Mouse (Mus musculus) embryonic facial prominence, embryonic 15.5 days (tissue): ENCODE measurements at regions not wholly inside any gene's neighbourhood (a gene's known extent, or its start where the extent isn't known, plus 50 kb on each side); places are given as distances from the start of the nearest gene placed in this dataset.

ENCODE experiments used
- ATAC-seq: fragments of 200-750 bp; cut with Nextera tagmentation; 2 replicates; pipeline ENCODE4 v1.8.0; 2017; ENCODE audit warnings: low read depth, moderate TSS enrichment; ENCODE audit not compliant: insufficient number of reproducible peaks, low FRiP score, low TSS enrichment
- H3K27ac ChIP-seq: fragments of 300-500 bp; sonication (generic); replicated peaks from 2 replicates; pipeline ENCODE4 v1.5.1; 2015; ENCODE audit warnings: mild to moderate bottlenecking, inconsistent platforms
- H3K27me3 ChIP-seq: fragments of 300-500 bp; sonication (generic); 2 replicates; pipeline ENCODE4 v1.6.1; 2015; ENCODE audit warnings: inconsistent platforms
- H3K36me3 ChIP-seq: fragments of 300-500 bp; sonication (generic); 2 replicates; pipeline ENCODE4 v1.6.1; 2015; ENCODE audit warnings: mild to moderate bottlenecking, inconsistent platforms
- H3K4me1 ChIP-seq: fragments of 300-500 bp; sonication (generic); 2 replicates; pipeline ENCODE4 v1.6.1; 2015; ENCODE audit warnings: inconsistent platforms
- H3K4me2 ChIP-seq: fragments of 300-500 bp; sonication (generic); replicated peaks from 2 replicates; pipeline ENCODE4 v1.6.1; 2015; ENCODE audit warnings: mild to moderate bottlenecking, inconsistent platforms
- H3K4me3 ChIP-seq: fragments of 300-500 bp; sonication (generic); replicated peaks from 2 replicates; pipeline ENCODE4 v1.5.1; 2015; ENCODE audit warnings: mild to moderate bottlenecking, inconsistent platforms
- H3K9ac ChIP-seq: fragments of 300-500 bp; sonication (generic); 2 replicates; pipeline ENCODE4 v1.6.1; 2015; ENCODE audit warnings: inconsistent platforms
- H3K9me3 ChIP-seq: fragments of 300-500 bp; sonication (generic); replicated peaks from 2 replicates; pipeline ENCODE4 v1.6.1; 2016; ENCODE audit warnings: inconsistent platforms
- WGBS: fragments of 180-500 bp; shearing (Covaris S2); methylation state at CpG from one replicate; pipeline ENCODE4 v1.1.7; 2015; 5-methylcytosine and 5-hydroxymethylcytosine counted together

DNA sequence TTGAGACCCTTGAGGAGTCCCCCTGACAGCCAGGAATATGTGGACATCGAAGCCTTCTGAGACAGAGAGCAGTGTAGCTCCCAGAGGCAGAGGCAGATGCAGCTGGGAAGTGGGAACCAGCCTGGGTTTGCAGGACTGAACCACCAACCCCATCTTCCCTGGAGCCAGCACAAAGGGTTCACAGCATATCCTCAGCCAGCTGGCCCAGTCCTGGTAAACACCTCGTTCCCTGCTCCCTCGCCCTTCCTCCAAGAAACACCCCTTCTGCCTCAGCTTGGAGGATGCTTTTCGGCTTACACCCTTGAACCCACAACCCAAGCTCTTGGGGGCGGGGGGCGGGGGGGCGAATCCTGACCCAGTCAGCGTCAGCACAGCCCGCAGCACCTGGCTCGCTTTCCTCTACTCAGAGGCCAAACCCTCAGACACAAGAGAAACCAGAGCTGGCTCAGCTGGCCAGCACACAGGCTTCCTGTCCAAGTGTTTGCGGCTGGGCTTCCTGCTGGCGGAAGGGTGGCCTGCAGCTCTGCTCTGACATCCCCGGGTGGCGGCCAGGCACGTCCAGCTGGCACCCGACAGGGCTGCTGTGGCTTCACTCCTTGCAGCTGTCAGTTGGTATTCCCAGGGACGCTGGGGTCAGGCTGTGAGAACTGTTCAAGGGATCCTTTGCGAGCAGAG, 82.6 kb downstream of the Cpn2 start:
- Histone ChIP-seq H3K4me1 (peaks cover 65% of the 10 kb centered on the region), H3K27ac (peak overlapping the region; percentile 84), H3K36me3 (no peaks in the 10 kb centered on the region), H3K4me2 (peak overlapping the region; percentile 17; the same call in 1 of the 2 replicates), H3K4me3 (no peak overlapping the region), H3K9me3 (no peaks in the 10 kb centered on the region), H3K9ac (no peak overlapping the region), H3K27me3 (no peaks in the 10 kb centered on the region)
- ATAC-seq, result peak; percentile 85
- 15% methylated on average over 18 of the region's 18 CpGs for WGBS

DNA sequence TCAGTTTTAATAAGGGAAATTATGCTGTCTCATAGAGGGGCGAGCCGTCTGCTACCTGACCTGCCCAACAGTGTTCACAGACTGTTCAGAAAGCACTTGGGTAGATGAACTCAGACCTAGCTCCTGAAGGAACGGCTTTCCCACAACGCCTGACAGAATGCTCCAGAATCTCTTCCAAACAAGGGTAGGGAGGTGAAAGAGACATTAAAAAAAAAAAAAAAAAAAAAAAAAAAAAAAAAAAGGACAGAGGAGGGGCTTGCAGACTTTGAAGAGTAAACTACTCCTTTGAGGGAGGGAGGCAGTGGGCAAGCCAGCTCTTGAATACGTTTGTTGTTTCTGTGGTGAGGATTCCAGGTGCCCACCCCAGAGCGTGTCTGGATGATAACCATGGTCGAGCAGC, 81.6 kb downstream of the Cpn2 start:
- no peaks in the 10 kb centered on the region for H3K36me3 ChIP-seq
- H3K9me3 ChIP-seq, result no peaks in the 10 kb centered on the region
- ATAC-seq, result no peak
- peaks cover 75% of the 10 kb centered on the region for H3K4me1 ChIP-seq
- H3K4me3 ChIP-seq, result no peak overlapping the region
- H3K4me2 ChIP-seq, result no peak overlapping the region
- peak overlapping the region; percentile 84 for H3K27ac ChIP-seq
- whole genome bisulfite sequencing, result 38% methylated on average over 7 of the region's 7 CpGs
- no peaks in the 10 kb centered on the region for H3K27me3 ChIP-seq
- no peak overlapping the region for H3K9ac ChIP-seq

DNA sequence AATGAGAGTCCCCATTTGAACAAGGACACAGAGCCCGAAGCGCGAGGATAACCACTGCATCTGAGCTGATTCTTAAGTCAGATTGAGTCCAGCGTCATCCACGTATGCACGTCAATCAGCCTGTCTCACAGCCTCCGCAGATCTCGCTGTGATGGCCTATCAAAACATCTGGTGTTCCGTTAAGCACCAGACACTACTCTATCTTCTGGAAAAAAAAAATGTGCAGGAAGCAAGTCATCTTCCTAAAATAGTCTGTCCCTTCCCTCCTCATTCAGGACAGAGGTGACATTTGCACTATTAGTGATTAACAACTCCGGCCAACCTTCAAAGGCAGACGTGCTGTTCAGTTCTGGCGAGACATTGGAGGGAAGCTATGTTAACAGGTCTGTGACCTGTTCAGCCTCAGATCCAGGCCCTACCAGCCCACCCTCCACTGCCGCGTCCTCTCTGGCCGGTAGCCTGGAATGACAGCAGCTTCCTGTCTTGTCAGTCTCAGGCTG, 81.0 kb downstream of the Cpn2 start:
- no peak overlapping the region for H3K9ac ChIP-seq
- H3K4me2 ChIP-seq, result no peak overlapping the region
- H3K4me3 ChIP-seq, result no peak overlapping the region
- no peaks in the 10 kb centered on the region for H3K9me3 ChIP-seq
- H3K4me1 ChIP-seq, result peaks cover 77% of the 10 kb centered on the region
- 59% methylated on average over 15 of the region's 15 CpGs for WGBS
- peak overlapping the region; percentile 84; the same call in 1 of the 2 replicates for H3K27ac ChIP-seq
- no peaks in the 10 kb centered on the region for H3K36me3 ChIP-seq
- H3K27me3 ChIP-seq, result no peaks in the 10 kb centered on the region
- ATAC-seq, result no peak

- peak overlapping the region; percentile 58; the same call in 1 of the 2 replicates for H3K27ac ChIP-seq
- H3K4me2 ChIP-seq, result no peak overlapping the region
- no peak for ATAC-seq
- H3K9ac ChIP-seq, result no peak overlapping the region
- no peaks in the 10 kb centered on the region for H3K9me3 ChIP-seq
- no peak overlapping the region for H3K4me3 ChIP-seq
- H3K27me3 ChIP-seq, result no peaks in the 10 kb centered on the region
- H3K4me1 ChIP-seq, result peaks cover 76% of the 10 kb centered on the region
- no peaks in the 10 kb centered on the region for H3K36me3 ChIP-seq
- WGBS, result 59% methylated on average over 10 of the region's 10 CpGs
Measured at GRCm38 (mm10) chr16:30186701-30187270, 80.5 kb downstream of the Cpn2 start.

DNA sequence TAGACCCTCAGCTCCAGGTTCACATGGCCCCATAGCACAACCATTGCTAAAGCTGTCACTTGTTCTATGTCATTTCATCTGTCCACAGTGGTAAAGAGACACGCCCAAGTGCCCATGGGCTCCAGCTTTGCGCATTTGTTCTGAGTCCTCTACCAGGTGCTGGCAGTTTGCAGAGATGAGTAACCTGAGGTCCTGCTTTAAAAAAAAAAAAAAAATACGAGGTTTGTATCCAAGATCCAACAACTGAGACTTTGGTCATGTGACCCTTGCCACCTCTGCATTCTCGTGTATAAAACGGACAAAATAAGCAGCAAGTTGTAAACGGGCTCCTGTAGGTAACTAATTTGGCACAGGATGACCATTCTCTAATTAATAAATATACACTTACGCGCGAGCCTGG, 79.9 kb downstream of the Cpn2 start:
- H3K9me3 ChIP-seq, result no peaks in the 10 kb centered on the region
- no peak for ATAC-seq
- no peaks in the 10 kb centered on the region for H3K36me3 ChIP-seq
- 34% methylated on average over 9 of the region's 9 CpGs for WGBS
- H3K4me2 ChIP-seq, result peak overlapping the region; percentile 52; the same call in 1 of the 2 replicates
- no peak overlapping the region for H3K9ac ChIP-seq
- peaks cover 76% of the 10 kb centered on the region for H3K4me1 ChIP-seq
- peak overlapping the region; percentile 31; the same call in 1 of the 2 replicates for H3K4me3 ChIP-seq
- peak overlapping the region; percentile 77 for H3K27ac ChIP-seq
- no peaks in the 10 kb centered on the region for H3K27me3 ChIP-seq

DNA sequence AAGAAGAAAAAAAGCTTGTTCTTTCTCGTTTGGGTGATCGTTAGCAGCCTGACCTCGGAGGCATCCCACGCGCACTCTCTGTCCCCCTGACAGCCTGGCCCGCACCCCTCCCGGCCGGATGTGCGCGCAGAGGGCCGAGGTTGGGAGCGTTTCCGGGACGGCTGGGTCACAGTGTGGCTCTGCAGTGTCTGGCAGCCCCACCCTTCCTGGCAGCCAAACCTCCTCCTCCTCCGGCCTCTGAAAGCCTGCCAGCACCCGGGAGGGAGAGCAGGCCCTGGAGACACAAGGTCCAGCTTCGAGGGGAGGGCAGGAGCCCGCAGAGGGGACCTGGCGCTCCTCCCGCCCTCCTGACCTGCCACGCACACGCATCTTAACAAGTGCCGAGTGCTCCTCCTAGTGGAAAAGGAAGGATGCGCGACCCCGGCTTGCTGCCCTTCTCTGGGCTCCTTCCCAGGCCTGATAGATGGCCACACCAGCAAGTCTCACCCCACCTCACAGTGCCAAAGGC, 79.3 kb downstream of the Cpn2 start:
- Histone ChIP-seq H3K9me3 (no peaks in the 10 kb centered on the region), H3K4me1 (peaks cover 79% of the 10 kb centered on the region), H3K27ac (peak overlapping the region; percentile 77), H3K9ac (0 out of 2 replicates have a peak overlapping the region, but pooled peaks have one; percentile 10), H3K4me2 (peak overlapping the region; percentile 52), H3K27me3 (no peaks in the 10 kb centered on the region), H3K4me3 (peak overlapping the region; percentile 31), H3K36me3 (no peaks in the 10 kb centered on the region)
- WGBS, result 0% methylated on average over 26 of the region's 26 CpGs
- peak; percentile 40; the same call in 1 of the 2 replicates for ATAC-seq

GRCm38 (mm10) chr16:30188769-30189430, 78.4 kb downstream of the Cpn2 start:
- peak overlapping the region; percentile 77 for H3K27ac ChIP-seq
- no peak overlapping the region for H3K4me2 ChIP-seq
- H3K36me3 ChIP-seq, result no peaks in the 10 kb centered on the region
- H3K4me3 ChIP-seq, result no peak overlapping the region
- no peaks in the 10 kb centered on the region for H3K27me3 ChIP-seq
- no peaks in the 10 kb centered on the region for H3K9me3 ChIP-seq
- H3K9ac ChIP-seq, result no peak overlapping the region
- 62% methylated on average over 8 of the region's 8 CpGs for WGBS
- H3K4me1 ChIP-seq, result peaks cover 86% of the 10 kb centered on the region
- 0 out of 2 replicates have a peak, but pooled peaks have one; percentile 16 for ATAC-seq

GRCm38 (mm10) chr16:30190351-30190750, 76.9 kb downstream of the Cpn2 start:
- H3K4me1 ChIP-seq, result peaks cover 86% of the 10 kb centered on the region
- H3K9ac ChIP-seq, result no peak overlapping the region
- 40% methylated on average over 11 of the region's 11 CpGs for WGBS
- no peaks in the 10 kb centered on the region for H3K9me3 ChIP-seq
- H3K4me3 ChIP-seq, result no peak overlapping the region
- H3K4me2 ChIP-seq, result 0 out of 2 replicates have a peak overlapping the region, but pooled peaks have one; percentile 1
- no peaks in the 10 kb centered on the region for H3K27me3 ChIP-seq
- peak overlapping the region; percentile 78 for H3K27ac ChIP-seq
- no peaks in the 10 kb centered on the region for H3K36me3 ChIP-seq
- ATAC-seq, result peak; percentile 64

GRCm38 (mm10) chr16:30190935-30191514, 76.3 kb downstream of the Cpn2 start:
- H3K4me3 ChIP-seq, result no peak overlapping the region
- H3K9me3 ChIP-seq, result no peaks in the 10 kb centered on the region
- no peaks in the 10 kb centered on the region for H3K27me3 ChIP-seq
- H3K4me2 ChIP-seq, result 0 out of 2 replicates have a peak overlapping the region, but pooled peaks have one; percentile 1
- ATAC-seq, result no peak
- WGBS, result 43% methylated on average over 15 of the region's 15 CpGs
- no peaks in the 10 kb centered on the region for H3K36me3 ChIP-seq
- H3K27ac ChIP-seq, result peak overlapping the region; percentile 78
- peaks cover 79% of the 10 kb centered on the region for H3K4me1 ChIP-seq
- H3K9ac ChIP-seq, result no peak overlapping the region

- Histone ChIP-seq H3K9ac (no peak overlapping the region), H3K4me3 (no peak overlapping the region), H3K27me3 (no peaks in the 10 kb centered on the region), H3K36me3 (no peaks in the 10 kb centered on the region), H3K27ac (peak overlapping the region; percentile 63; the same call in 1 of the 2 replicates), H3K4me1 (peaks cover 53% of the 10 kb centered on the region), H3K9me3 (no peaks in the 10 kb centered on the region), H3K4me2 (no peak overlapping the region)
- WGBS, result 43% methylated on average over 8 of the region's 8 CpGs
- ATAC-seq, result peak; percentile 40; the same call in 1 of the 2 replicates
Measured at GRCm38 (mm10) chr16:30193294-30194261, 73.7 kb downstream of the Cpn2 start.
